Mouse (Mus musculus) liver (tissue): ENCODE measurements around the gene Mt3.
A peak's percentile ranks its signal among the peaks of the same experiment; 100 is the strongest.
"Not testable (repeated sequence)": the region's sequence is repeated elsewhere in the genome, so short reads cannot be mapped to it uniquely, and the experiment has no call there.

Source experiments
- DNase-seq: peaks from one replicate; pipeline ENCODE4 v3.0.0-alpha.2; 2020; ENCODE audit warnings: mixed read lengths

Mt3 gene

DNA sequence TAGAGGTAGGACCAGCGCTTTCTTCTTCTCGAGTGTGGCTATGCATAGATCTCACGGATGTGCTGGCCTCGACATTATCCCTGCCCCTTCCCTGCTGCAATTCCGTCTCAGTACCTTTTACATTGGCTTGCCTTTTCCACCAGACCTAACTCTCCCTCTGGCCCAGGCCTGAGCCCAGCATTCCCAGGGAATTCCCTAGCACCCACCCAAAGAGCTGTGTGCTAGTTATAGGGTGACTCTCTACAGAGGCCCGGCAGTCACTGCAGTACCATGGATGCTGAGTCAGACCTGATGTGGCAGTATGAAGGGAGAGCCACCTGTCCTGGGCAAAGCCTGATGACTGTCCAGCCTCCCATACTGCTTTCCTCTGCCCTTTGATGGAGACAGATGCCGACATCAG lies 1.0 kb downstream of the Mt3 start:
- DNase-seq: no peak

DNA sequence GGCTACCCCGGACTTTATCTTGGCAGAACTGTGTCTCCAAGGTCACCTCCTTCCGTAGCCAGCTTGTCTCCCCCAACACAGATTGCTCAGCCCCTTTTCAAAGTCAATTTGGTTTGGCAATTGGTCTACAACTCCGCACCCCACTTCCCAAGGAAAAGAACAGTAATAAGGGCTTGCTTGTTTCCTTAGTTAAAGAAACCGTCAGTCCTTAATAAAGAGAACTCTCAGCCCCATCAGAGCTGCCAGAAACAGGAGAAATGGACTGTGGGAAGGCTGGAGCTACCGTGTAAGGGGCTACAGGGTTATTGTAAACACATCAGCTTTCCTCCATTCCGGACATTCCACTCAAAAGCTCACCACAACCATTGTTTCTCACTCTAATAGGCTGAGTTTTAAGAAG lies 2.1 kb downstream of the Mt3 start:
- DNase-seq: no peak

DNA sequence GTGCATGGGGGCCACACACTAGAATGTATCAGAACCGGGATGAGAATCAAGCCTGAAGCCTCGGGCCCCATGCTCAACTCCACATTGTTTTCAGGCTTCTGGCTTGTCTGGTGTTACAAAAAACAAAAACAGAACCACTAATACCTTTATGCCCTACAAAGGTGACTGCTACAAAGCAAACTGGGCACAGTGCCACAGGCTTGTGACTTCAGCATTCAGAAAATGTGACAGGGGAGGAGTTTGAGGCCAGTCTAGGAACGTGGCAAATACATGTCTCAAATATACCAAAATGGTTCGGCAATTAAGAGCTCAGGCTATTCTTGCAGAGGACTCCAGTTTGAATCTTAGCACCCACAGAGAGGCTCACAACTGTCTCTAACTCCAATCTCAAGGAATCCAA lies 3.7 kb downstream of the Mt3 start:
- DNase-seq: no peak

GRCm38 (mm10) chr8:94165772-94166171 lies 13.4 kb downstream of the Mt3 start:
- not testable (repeated sequence) for DNase-seq

- DNase-seq: peak; percentile 90
These were observed 14.8 kb downstream of the Mt3 start for GRCm38 (mm10) chr8:94167244-94167643.

GRCm38 (mm10) chr8:94169547-94169946 lies 17.1 kb downstream of the Mt3 start:
- DNase-seq: peak; percentile 76

DNA sequence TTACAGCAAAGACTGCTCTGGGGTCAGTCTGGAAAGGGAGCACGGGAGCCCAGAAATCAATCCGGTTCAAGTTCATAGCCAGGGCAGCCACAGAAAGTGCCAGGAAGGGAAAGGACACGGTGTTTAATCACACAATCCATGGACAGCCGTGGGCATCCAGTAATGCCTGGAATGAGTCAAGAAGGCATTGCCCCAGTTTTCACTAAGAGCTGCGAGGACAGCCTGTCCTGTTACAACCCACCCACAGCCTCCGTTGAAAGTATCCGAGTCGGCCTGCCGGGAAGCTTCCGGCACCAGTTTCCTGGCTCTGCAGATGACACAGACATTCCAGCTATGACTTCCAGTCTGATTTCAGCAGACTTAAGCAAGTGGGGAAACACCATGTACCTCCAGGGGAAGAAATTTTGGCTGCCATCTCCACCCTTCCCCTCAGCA lies 18.9 kb downstream of the Mt3 start:
- DNase-seq: no peak

- DNase-seq: peak; percentile 97
These were observed 19.8 kb downstream of the Mt3 start, which contains the start of gene Mt2 for GRCm38 (mm10) chr8:94172075-94172808. Gene Mt2, plus strand, starts transcription at chr8:94172664.

DNA sequence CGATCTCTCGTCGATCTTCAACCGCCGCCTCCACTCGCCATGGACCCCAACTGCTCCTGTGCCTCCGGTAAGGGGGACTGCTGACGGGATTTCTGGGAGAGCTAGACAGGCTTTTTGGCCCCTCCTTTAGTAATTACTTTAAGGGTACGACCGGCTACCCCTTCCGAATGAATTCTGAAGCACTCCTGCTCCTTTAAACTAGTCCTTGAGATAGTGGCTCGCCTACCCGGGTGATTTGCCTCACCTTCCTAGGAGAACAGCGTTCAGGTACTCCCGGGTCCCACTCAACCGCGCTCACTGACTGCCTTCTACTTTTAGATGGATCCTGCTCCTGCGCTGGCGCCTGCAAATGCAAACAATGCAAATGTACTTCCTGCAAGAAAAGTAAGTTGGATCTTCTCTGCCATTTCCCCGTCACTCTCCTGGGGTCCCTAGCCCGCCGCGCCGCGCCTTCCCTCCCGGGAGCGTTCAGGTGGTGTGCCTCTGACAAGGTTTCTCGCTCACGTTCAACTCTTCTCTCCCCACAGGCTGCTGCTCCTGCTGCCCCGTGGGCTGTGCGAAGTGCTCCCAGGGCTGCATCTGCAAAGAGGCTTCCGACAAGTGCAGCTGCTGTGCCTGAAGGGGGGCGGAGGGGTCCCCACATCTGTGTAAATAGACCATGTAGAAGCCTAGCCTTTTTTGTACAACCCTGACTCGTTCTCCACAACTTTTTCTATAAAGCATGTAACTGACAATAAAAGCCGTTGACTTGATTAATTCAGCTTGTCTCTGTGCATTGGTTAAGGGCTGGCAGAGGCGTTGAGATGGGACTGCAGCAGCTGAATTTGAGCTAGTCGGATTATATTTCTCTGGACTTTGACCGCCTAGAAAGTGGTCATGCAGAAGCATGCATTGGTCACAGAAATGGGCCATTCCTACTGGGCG lies 20.7 kb downstream of the Mt3 start:
- peak; percentile 64 for DNase-seq

- peak; percentile 42 for DNase-seq
These were observed 21.5 kb downstream of the Mt3 start for GRCm38 (mm10) chr8:94173848-94174403.

DNA sequence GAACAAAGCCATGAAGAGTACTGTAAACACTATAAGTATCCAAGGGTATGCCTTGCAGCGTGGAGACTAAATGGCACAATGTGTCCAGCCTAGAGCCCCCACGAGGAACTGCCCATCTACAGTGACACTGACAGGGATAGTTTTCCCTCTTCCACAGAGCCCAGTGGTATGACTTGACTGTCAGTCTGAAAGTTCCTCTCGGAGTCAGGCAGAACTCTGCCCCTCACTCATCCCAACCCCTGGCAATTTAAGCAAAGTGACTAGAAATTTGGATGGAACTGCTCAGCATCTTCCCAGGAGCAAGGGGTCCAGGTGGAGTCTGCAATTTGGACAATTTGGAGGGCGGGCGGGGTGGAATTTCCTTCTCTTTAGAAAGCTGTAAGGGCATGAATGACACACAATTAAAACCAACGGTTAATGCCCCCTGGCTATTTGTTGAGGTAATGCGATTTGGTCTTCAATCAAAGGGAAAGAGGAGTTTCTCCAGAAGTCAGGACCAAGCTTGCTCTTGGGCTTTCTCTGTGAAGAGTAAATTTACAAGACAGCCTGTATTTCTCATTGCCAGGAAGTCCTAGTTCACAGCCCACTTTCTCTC lies 22.3 kb downstream of the Mt3 start:
- DNase-seq: no peak

DNA sequence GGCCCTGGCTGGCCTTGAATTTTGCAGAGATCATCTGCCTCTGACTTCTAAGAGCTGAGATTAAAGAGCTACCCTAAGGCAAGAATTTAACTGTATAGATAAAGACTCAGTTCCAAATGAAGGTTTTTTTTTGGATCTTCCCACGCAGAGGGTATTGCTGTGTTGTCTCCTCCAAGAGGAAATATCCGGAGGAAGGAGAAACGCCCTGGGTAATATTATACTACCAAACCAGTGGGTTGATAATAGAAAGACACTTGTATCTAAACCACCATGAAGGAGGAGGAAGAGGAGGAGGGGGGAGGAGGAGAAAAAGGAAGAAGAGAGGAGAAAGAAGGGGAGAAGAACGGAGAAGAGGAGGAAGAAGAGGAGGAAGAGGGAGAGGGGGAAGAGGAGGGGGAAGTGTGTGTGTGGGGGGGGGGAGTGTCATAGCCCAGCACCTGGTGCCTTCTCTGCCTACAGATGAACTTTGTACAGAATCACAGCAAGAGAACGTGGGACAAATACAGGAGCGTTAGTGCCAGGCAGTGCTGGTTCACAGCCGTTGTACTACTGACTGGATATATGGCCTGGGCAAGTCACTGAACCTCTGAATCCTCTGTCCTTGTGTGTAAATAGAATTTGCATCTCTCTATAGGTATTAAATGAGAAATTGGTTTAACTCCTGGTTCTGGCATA lies 25.4 kb downstream of the Mt3 start:
- DNase-seq: no peak

- peak; percentile 99 for DNase-seq
These were observed 26.7 kb downstream of the Mt3 start, which contains the start of gene Mt1 for GRCm38 (mm10) chr8:94178857-94179712. Gene Mt1, plus strand, starts transcription at chr8:94179082.

- peak; percentile 71 for DNase-seq
These were observed 27.5 kb downstream of the Mt3 start for GRCm38 (mm10) chr8:94179713-94180560.

DNA sequence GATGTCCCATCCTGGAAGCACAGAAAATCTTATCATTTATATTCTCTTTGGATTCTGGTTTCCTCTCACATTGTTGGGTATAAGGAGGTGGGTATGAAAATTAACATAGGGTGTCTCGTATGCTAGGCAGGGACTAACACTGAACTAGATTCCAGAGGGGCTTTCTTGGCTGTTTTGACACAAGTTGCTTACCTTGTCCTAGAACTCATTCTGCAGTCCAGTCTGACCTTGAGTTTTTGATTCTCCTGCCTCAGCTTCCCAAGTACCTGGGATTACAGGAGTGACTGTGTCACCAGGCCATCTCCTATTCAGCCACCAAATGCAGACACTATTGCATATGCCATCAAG lies 28.1 kb downstream of the Mt3 start:
- DNase-seq: no peak

DNA sequence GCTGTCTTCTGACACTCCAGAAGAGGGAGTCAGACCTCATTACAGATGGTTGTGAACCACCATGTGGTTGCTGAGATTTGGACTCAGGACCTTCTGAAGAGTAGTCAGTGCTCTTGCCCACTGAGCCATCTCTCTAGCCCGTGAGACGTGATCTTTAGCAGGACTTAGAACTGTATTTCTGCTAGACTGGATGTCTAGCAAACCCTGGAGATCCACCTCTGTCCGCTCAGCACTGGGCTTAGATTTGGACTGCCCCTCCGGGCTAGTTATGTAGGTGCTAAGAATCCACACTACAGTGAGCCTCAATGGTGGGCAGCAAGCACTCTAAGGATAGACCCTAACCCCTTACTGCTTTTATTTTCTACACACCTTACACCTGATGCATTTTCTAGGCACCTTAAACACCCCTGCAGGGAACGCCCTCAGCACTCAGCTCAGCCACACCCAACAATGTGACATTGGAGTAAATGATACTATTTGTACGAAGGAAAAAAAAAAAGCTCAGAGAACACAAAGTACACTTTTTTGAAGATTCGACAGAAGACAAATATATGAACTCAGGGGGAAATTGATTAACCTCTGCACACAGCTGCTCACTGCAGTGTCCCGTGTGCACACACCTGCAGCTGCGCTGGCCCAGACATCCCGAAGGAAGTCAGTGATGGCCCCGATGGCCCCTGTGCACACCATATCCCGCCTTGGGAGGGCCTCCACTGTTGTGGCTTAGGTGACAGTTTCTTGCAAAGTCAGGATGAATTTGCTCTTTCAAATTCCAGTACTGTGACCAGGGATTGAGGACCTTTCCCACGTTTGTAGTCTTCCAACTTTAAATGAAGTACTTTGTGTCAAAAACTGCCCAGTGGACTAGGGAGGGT lies 29.9 kb downstream of the Mt3 start:
- peak; percentile 53 for DNase-seq

- peak; percentile 97 for DNase-seq
These were observed 30.7 kb downstream of the Mt3 start for GRCm38 (mm10) chr8:94183117-94183516.

GRCm38 (mm10) chr8:94184357-94184843 lies 32.0 kb downstream of the Mt3 start:
- peak; percentile 29 for DNase-seq

- DNase-seq: no peak
These were observed 33.4 kb downstream of the Mt3 start for GRCm38 (mm10) chr8:94185791-94186190.
